Mouse (Mus musculus): ENCODE data around the gene Ino80d. TPM values are rescaled to one million over a fixed set of nuclear protein-coding genes. Genes with fewer than 3 reads are reported as not detected.

The Ino80d gene
- 18.9 TPM for polyA plus RNA-seq (2017; shearing (Covaris generic))

GRCm38 (mm10) chr1:63114136-63114781 lies at the start of gene Ino80d:
TSS of gene Ino80d (minus strand) at chr1:63114667.

Other genes with a start within 250 kb of the Ino80d start
- 373 TPM for gene Eef1b2, start 62.2 kb upstream of the Ino80d start, polyA plus RNA-seq (2017; shearing (Covaris generic))
- 122 TPM for gene Ndufs1, start 62.2 kb upstream of the Ino80d start, polyA plus RNA-seq (2017; shearing (Covaris generic))
- gene Gpr1, start 99.9 kb upstream of the Ino80d start, polyA plus RNA-seq (2017; shearing (Covaris generic)): not detected
- 0.04 TPM for gene Zdbf2, start 158.6 kb upstream of the Ino80d start, polyA plus RNA-seq (2017; shearing (Covaris generic))